Mouse (Mus musculus) liver, adult 2 months (tissue): ENCODE measurements around the gene Als2.
A peak's percentile ranks its signal among the peaks of the same experiment; 100 is the strongest.

Experiments
- CTCF ChIP-seq: fragments of 200-500 bp; IDR thresholded peaks from 2 replicates; pipeline ENCODE4 v1.5.1; 2011; ENCODE audit warnings: low read depth, low read length, control low read depth
- POLR2A ChIP-seq: fragments of 200-500 bp; IDR thresholded peaks from 2 replicates; pipeline ENCODE4 v1.6.1; 2011; ENCODE audit warnings: low read length, control low read depth; ENCODE audit not compliant: insufficient read depth; ENCODE audit errors: extremely low read depth

- TF ChIP-seq CTCF (peak; percentile 65), POLR2A (no peak)
Observed at GRCm38 (mm10) chr1:59142809-59143208, 94.2 kb downstream of the Als2 start.
